Mouse (Mus musculus): ENCODE measurements around the gene Tpm4. TPM values are rescaled to one million over a fixed set of nuclear protein-coding genes. Genes with fewer than 3 reads are reported as not detected.

Tpm4 gene
- 47.3 and 53.0 TPM in 2 replicates for polyA plus RNA-seq (2012)

DNA sequence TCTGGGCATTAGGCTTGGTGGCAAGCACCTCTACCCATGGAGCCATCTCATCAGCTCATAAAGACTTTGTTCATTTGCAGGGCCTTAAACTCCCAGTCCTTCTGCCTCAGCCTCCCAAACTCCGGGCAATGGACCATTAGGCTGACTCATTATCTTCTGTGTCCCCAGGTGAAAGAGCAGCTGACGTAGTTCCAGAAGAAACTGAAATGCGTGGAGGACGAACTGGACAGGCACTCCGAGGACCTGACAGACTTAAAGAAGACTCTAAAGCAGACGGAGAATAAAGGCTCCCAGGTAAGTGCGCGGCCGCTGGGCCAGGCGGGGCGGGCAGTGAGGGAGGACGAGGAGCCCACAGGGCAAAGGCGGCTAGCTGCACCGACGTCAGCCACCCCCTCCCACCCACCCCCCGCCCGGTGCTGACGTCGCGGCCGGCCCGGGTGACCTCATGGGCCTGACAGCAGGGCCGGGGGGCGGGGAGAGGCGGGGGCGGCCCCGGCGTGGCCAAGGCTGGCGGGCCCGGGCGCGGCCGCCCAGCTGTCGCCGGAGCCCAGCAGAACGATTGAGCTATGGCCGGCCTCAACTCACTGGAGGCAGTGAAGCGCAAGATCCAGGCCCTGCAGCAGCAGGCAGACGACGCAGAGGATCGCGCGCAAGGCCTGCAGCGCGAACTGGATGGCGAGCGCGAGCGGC is at the start of gene Tpm4:
Gene Tpm4, plus strand, starts transcription at position 220 of the 690 bp plus-strand sequence.

DNA sequence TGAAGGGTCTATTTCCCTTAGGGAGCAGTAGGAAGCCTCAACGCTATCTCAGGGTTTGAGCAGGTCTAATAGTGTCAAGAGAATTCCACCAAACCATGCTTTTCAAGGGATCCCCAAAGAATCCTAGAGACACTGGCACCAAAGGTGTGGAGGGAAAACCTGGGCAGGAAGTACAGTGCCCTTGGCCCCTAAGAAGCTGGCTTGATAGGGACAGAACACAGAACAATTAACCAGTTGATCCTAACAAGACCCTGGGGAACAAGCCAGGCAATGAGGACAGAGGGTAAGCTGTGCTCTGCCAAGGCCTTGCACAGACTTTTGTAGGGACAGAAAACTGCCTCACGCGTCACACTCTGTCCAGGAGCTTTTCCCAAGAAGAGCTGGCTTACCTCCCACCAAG is 28.0 kb upstream of the Tpm4 start, which contains the start of gene Olfr374:
Gene Olfr374, plus strand, starts transcription at position 301 of the 400 bp plus-strand sequence.

DNA sequence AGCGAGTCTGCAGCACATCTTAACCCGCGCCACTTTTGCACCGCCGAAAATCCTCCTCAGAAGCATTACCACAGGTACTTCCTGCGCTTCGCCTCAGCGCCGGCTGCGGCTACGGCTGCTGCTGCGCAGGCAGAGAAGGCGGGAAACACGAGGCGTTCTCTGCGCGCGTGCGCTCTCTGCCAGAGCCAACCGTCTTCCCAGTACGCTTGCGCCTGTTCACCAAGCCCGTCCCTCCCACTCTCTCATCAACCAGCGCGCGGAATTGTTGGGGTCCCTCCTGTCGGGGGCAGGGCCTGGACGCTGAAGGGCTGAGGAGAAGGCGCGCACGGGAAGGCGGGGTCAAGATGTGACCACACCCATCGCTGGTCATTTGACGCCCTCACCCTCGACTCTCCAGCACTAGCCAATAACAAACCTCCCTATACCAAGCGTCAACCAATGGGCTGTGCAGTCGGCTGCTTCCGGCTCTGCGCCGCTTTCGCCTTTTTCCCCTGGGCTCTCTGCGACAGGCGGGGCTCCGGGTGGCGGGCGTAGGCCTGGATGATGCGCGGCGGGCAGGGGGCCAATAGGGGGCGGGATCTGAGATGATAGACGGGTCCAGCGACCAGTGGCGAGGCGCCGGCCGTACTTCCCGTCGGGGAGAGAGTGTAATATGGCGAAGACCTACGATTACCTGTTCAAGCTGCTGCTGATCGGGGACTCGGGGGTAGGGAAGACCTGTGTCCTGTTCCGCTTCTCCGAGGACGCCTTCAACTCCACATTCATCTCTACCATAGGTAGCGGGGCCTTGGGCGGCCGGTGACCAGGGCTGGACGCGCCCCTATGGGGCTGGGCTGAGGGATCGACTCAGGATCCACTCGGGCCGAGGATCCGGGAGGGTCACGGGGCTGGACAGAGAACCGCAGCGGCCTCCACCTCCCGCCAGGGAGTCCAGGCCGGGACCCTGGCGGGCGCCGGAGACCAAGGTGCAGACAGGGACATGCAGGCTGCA is 26.2 kb downstream of the Tpm4 start, which contains the start of gene Rab8a:
Gene Rab8a, plus strand, starts transcription at position 494 of the 991 bp plus-strand sequence.

DNA sequence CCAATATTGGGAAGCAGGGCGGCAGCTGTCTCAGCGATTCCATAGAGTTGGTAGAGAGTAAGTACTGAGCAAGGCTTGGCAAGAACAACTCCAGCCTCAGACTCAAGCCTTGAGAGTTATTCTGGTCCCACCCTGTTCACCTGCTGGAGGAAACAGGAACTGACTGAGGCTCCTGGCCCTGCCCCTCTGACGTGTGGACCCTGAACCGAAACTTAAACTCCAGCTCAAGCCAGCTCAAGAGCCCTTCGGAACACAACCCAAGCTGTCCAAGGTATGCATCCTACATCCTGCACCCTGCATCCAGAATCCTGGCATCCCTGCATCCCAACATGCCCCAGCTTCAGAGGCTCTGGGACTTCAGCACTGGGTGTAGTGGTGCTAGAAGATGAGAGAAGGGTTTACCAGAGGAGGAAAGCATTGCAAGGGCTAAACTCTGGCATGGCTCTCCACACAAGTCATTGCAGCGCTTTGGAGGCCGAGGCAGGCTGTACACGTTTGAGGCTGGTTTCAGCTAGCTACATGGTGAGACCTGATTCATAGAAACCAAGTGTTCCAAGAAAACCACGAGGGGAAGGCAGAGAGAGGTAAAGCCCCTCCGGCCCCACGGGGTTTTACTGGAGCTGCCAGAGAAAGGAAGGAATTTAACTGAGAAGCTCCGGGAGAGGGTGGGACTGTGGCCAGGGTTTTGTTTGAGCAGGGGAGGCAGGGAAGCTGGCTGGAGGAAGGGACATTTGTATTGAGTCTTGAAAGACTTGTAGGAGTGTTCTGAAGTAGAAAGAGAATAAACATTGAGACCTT is 54.8 kb downstream of the Tpm4 start, which contains the start of gene Hsh2d:
Gene Hsh2d, plus strand, starts transcription at position 222 of the 798 bp plus-strand sequence.

Other genes with a start within 250 kb of the Tpm4 start
- 0.11 and 0.16 TPM in 2 replicates for gene Zfp882, start 226.4 kb upstream of the Tpm4 start, polyA plus RNA-seq (2012)
- 0.65 and 1.5 TPM in 2 replicates for gene Zfp617, start 226.3 kb upstream of the Tpm4 start, polyA plus RNA-seq (2012)
- 0.40 and 0.98 TPM in 2 replicates for gene Zfp961, start 183.9 kb upstream of the Tpm4 start, polyA plus RNA-seq (2012)
- 7.4 and 26.9 TPM in 2 replicates for gene Cyp4f18, start 125.3 kb upstream of the Tpm4 start, polyA plus RNA-seq (2012)
- not detected in 2 replicates for gene Olfr372, start 93.8 kb upstream of the Tpm4 start, polyA plus RNA-seq (2012)
- gene Olfr373, start 51.8 kb upstream of the Tpm4 start, polyA plus RNA-seq (2012), result not detected in 2 replicates
- gene Olfr374, start 27.9 kb upstream of the Tpm4 start, polyA plus RNA-seq (2012), result not detected in 2 replicates
- 33.3 and 39.4 TPM in 2 replicates for gene Rab8a, start 26.2 kb downstream of the Tpm4 start, polyA plus RNA-seq (2012)
- 6.7 TPM in 2 replicates for gene Hsh2d, start 54.7 kb downstream of the Tpm4 start, polyA plus RNA-seq (2012)
- 0.43 TPM in 1 of 2 replicates, not detected in the other for gene Cib3, start 77.9 kb downstream of the Tpm4 start, polyA plus RNA-seq (2012)
- not detected in 2 replicates for gene Gm11034, start 78.7 kb downstream of the Tpm4 start, polyA plus RNA-seq (2012)
- gene Fam32a, start 84.8 kb downstream of the Tpm4 start, polyA plus RNA-seq (2012), result 51.6 and 61.8 TPM in 2 replicates
- gene Ap1m1, start 105.0 kb downstream of the Tpm4 start, polyA plus RNA-seq (2012), result 165 and 171 TPM in 2 replicates
- gene Gm10282, start 170.3 kb downstream of the Tpm4 start, polyA plus RNA-seq (2012), result 111 and 150 TPM in 2 replicates
- gene Klf2, start 184.1 kb downstream of the Tpm4 start, polyA plus RNA-seq (2012), result 193 and 400 TPM in 2 replicates

Measured in megakaryocyte-erythroid progenitor cell, adult 5 weeks (primary cell).